Mouse (Mus musculus): ENCODE measurements around the gene Fam117a. TPM values are rescaled to one million over a fixed set of nuclear protein-coding genes. Genes with fewer than 3 reads are reported as not detected.

The Fam117a gene
- total RNA-seq, 2 experiments from 2014 or later = 9.0 to 14.5 TPM

GRCm38 (mm10) chr11:95366280-95366897 lies 29.6 kb downstream of the Fam117a start:
- DNase-seq = no peak

- no peak for DNase-seq
Observed at GRCm38 (mm10) chr11:95367011-95367735, 30.4 kb downstream of the Fam117a start.

GRCm38 (mm10) chr11:95368231-95368823 lies 31.5 kb downstream of the Fam117a start:
- no peak for DNase-seq

- DNase-seq = no peak
Observed at GRCm38 (mm10) chr11:95368871-95369270, 32.1 kb downstream of the Fam117a start.

- peak; percentile 65 for DNase-seq
Observed at GRCm38 (mm10) chr11:95369964-95370890, 33.4 kb downstream of the Fam117a start.

GRCm38 (mm10) chr11:95371182-95371581 lies 34.4 kb downstream of the Fam117a start:
- no peak for DNase-seq

- DNase-seq = no peak
Observed at GRCm38 (mm10) chr11:95378926-95379325, 42.1 kb downstream of the Fam117a start.

GRCm38 (mm10) chr11:95379552-95379951 lies 42.7 kb downstream of the Fam117a start:
- no peak for DNase-seq

GRCm38 (mm10) chr11:95380711-95381110 lies 43.9 kb downstream of the Fam117a start:
- DNase-seq = no peak

GRCm38 (mm10) chr11:95381146-95381545 lies 44.3 kb downstream of the Fam117a start:
- DNase-seq = no peak

- DNase-seq = no peak
Observed at GRCm38 (mm10) chr11:95383331-95383986, 46.6 kb downstream of the Fam117a start.

GRCm38 (mm10) chr11:95384004-95384318 lies 47.1 kb downstream of the Fam117a start:
- no peak for DNase-seq

- peak; percentile 89 for DNase-seq
Observed at GRCm38 (mm10) chr11:95384319-95384972, 47.6 kb downstream of the Fam117a start, which contains the start of gene Slc35b1. TSS of gene Slc35b1 (plus strand) at chr11:95384692.

GRCm38 (mm10) chr11:95384973-95385320 lies 48.1 kb downstream of the Fam117a start:
- no peak for DNase-seq

GRCm38 (mm10) chr11:95387354-95387753 lies 50.5 kb downstream of the Fam117a start:
- no peak for DNase-seq

GRCm38 (mm10) chr11:95389006-95389405 lies 52.2 kb downstream of the Fam117a start:
- DNase-seq = no peak

- no peak for DNase-seq
Observed at GRCm38 (mm10) chr11:95390420-95390819, 53.6 kb downstream of the Fam117a start.

GRCm38 (mm10) chr11:95391201-95391600 lies 54.4 kb downstream of the Fam117a start:
- no peak for DNase-seq

- DNase-seq = no peak
Observed at GRCm38 (mm10) chr11:95391743-95392142, 54.9 kb downstream of the Fam117a start.

- DNase-seq = peak; percentile 70
Observed at GRCm38 (mm10) chr11:95392223-95392667, 55.4 kb downstream of the Fam117a start.
